Mouse (Mus musculus) monocyte, adult 2 months (primary cell): ENCODE results near the gene 4930438A08Rik.
A peak's percentile ranks its signal among the peaks of the same experiment; 100 is the strongest.
"Not testable (repeated sequence)": the region's sequence is repeated elsewhere in the genome, so short reads cannot be mapped to it uniquely, and the experiment has no call there.

Experiments used
- DNase-seq, 2 experiments: peaks; one replicate each; pipeline ENCODE4 v3.0.0; 2022; ENCODE audit warnings: low spot score in 2 of 2, low read depth in 1 of 2

4930438A08Rik gene

DNA sequence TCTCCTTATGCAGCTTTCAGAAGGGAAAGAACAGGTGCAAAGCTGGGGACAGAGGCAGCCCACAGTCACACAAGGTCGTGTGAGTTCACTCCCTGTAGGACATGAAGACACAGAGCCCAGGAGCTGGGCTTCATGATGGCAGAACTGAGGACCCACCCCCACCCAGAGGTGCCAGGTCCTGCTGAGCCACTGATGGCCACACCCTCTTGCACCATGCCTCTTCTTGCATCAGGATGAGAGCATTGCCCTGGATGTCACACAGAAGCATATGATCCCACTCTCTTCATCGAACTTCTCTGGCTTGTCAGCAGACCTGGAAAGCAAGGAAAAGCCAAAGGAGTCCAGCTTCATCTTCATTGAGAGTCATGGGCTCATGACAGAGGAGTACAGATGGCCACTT lies at the start of gene 4930438A08Rik:
Gene 4930438A08Rik, plus strand, starts transcription at position 228 of the 400 bp plus-strand sequence.
- DNase-seq: no peak

GRCm38 (mm10) chr11:58224872-58225271 lies 49.7 kb upstream of the 4930438A08Rik start:
- DNase-seq: not testable (repeated sequence)

- DNase-seq: peak in 1 of 2 experiments; percentile 64
Measured at GRCm38 (mm10) chr11:58225655-58226054, 48.9 kb upstream of the 4930438A08Rik start.

- no peak for DNase-seq
Measured at GRCm38 (mm10) chr11:58226425-58226824, 48.2 kb upstream of the 4930438A08Rik start.

GRCm38 (mm10) chr11:58228021-58228420 lies 46.6 kb upstream of the 4930438A08Rik start:
- not testable (repeated sequence) for DNase-seq

GRCm38 (mm10) chr11:58230396-58230910 lies 44.1 kb upstream of the 4930438A08Rik start:
- no peak for DNase-seq

- DNase-seq: no peak
Measured at GRCm38 (mm10) chr11:58231156-58231555, 43.4 kb upstream of the 4930438A08Rik start.

DNA sequence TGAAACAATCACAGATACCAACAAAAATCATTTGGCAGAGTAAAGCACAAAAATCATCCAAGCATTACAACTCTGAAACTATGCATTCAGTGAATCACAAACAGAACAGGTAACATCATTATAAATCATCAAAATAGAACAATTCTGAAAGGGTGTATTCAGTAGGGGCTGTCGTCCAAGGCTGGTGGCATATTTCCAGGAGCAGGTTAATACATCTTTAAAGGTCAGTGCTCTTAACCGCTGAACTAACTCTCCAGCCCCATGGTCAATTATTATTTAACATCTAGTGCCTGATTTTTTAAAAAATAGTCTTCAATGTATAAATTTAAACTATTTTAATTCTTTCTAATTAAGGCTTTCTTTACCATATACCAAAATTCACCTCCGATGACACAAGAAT lies 40.0 kb upstream of the 4930438A08Rik start:
- not testable (repeated sequence) for DNase-seq

GRCm38 (mm10) chr11:58235152-58235551 lies 39.4 kb upstream of the 4930438A08Rik start:
- DNase-seq: peak in 1 of 2 experiments; percentile 31

DNA sequence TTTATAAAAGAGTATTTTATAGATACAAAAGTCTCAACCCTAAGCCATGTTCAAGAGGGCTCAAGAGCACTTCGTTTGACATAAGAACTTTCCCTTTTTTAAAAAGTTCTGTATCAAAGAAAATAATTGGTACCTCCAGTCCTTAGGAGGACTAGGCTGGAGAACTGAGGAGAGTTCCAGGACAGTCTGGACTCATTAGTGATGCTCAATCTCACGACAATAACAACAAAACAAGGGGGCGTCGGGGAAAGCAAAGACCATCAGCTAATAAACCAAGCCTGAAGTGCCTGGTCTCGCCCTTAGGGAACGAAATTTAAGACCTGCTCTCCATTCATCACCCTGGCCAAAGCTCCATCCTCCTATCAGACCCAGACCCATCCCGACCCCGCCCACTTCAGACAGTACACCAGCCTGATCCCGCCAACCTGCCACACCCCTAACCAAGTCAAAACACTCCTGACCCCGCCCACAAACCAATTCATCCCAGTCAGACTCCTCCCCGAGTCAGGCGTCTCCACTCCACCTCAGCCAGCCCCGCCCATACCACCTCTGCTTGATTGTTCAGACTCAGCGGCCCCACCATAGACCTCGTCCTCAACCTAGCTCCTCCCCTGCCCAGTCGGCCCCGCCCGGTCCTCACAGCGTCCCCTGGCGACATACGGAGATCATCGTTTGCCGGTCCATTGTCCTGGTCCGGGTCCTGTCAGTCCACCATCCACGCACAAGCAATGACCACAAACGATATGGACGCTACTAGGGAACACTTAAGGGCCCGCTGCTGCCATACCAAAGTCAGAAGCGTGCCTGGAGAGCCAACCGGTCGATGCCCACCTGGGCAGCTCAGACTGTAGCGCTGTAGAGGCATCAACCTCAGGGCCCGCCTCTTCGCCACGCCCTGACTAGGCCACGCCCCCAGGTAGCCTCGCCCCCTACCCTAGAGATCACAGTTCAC lies 35.5 kb upstream of the 4930438A08Rik start:
- DNase-seq: peak in 1 of 2 experiments; percentile 25

- DNase-seq: no peak
Measured at GRCm38 (mm10) chr11:58247294-58247693, 27.3 kb upstream of the 4930438A08Rik start.

GRCm38 (mm10) chr11:58249203-58249981 lies 25.2 kb upstream of the 4930438A08Rik start:
- no peak for DNase-seq

DNA sequence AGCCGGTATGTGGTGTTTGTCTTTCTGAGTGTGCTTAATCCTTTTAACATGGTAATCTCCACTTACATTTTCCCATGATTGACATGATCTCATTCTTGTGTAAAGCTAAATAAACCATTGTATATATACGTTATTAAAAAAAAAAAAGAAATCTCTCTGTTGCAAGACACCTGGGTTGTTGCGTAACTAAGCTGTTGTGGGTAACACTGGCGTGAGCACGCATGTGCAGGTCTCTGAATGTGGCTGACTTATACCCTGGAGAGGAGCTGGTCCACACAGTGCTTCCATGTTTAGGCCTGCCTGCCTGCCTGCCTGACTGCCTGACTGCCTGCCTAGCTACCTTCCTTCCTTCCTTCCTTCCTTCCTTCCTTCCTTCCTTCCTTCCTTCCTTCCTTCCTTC lies 24.0 kb upstream of the 4930438A08Rik start:
- DNase-seq: no peak

- DNase-seq: no peak
Measured at GRCm38 (mm10) chr11:58254411-58254810, 20.2 kb upstream of the 4930438A08Rik start.

DNA sequence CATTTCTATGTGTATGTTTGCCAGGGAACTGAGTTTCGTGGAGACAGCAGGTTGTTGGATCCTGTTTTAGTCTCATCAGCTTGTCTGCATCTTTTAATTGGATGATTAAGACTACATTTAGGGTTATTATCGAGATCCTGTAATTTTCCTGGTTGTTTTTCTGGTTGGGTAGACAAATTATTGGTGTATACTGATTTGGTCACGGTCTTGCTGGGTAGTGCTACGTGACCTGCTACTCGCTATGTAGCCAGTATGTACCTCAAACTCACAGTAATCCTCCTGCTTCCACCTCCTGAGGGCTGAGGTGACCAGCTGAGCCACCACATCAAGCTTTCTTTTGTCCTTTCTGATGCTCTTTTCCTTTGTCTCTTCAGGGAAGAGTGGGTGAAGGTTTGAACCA lies 16.8 kb upstream of the 4930438A08Rik start:
- DNase-seq: no peak

- no peak for DNase-seq
Measured at GRCm38 (mm10) chr11:58260156-58260555, 14.4 kb upstream of the 4930438A08Rik start.

- DNase-seq: no peak
Measured at GRCm38 (mm10) chr11:58261826-58262225, 12.8 kb upstream of the 4930438A08Rik start.

DNA sequence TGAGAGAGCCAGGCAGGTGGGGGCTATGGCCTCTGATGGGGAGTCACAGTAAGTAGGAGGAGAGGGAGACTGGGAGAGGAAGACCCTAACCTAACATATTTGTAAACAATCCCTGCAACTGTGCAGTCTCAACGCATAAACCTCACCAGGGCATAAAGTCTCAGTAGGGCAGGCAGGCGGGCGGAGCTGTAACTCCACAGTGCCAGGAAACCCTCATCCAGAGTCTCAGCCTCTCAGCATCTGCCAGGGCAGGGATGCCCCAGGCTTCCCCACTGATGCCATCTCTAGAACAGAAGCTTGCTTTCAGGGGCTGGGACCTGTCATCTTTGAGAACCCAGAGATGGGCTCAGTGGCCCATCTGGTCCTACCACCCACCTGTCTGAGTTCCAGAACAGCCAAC lies 12.3 kb upstream of the 4930438A08Rik start:
- no peak for DNase-seq

DNA sequence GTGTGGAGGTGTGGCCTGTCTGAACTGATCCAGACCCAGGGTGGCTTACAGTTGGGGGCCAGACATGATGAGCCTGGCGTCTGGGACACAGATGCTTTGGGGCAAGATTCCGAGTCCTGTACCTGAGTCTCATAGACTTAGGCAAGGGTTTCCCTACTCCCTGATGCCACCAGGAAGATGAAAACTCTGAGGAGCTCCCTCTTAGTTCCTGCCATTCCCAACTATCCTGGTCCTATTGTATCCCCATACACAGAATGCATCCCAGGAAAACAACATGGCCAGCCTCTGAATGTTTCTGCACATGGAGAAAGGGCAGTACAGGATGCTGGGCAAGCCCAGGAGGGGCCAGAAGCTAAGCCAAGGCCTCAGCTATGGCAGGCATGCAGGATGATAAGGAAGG lies 11.1 kb upstream of the 4930438A08Rik start:
- no peak for DNase-seq

DNA sequence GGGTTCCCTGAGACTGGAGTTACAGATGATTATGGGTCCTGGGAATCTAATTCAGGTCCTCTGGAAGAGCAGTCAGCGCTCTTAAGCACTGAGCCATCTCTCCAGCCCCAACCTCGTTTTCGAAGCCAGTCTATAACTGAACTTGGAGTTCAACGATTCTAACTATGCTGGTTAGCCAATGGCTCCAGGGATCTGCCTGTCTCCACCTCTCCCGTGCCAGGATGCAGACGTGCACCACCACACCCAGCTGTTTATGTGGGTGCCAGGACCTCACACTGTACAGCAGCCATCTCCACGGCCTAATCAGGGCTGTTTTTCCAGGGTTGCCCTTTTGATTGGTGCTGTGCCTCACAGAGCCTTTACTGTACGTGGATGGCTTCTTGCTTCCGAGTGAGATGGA lies 10.1 kb upstream of the 4930438A08Rik start:
- DNase-seq: no peak

DNA sequence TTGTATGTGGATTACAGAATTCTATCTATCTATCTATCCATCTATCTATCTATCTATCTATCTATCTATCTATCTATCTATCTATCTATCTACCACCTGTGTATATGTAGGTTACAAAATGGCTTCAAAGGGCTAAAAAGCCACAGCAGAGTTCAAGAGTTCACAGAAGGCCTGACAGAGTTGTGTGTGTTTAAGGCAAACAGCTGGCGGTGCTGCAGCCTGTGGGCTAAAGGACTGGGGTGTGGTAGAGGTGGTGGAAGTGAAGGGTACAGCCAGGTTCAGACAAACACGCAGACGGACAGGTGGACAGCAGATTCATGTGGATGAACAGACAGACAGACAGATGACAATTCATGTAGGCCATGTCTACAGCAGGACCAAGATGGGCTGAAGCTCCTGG lies 6.3 kb upstream of the 4930438A08Rik start:
- no peak for DNase-seq

DNA sequence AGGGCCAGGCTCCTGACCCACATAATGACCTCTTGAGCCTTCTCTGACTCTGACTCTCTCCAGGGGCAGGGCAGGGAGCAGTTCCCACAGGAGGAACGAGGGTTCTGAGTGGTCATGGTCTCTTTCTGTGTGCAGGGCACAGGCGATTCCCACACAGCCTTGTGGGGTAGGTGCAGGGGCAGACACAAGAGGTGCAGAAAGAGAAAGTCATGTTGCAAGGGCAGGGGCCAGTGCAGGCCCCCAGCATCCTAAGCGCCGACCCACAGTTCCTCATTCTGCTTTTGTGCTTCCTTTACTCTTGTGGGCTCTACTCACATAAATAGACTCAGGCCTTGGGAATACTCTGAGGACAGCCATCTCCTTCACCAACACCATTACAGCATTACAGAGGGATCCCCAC lies 1.2 kb downstream of the 4930438A08Rik start:
- DNase-seq: no peak
